Mouse (Mus musculus) adrenal gland, adult (tissue): ENCODE results near the gene Gm21294.
"Not testable (repeated sequence)": the region's sequence is repeated elsewhere in the genome, so short reads cannot be mapped to it uniquely, and the experiment has no call there.

ENCODE experiments used
- DNase-seq, 2 experiments: peaks; one replicate each; pipeline ENCODE4 v3.0.0; 2022 to 2023; ENCODE audit warnings: low spot score in 1 of 2; ENCODE audit not compliant: inconsistent age in 2 of 2

Gene Gm21294

DNA sequence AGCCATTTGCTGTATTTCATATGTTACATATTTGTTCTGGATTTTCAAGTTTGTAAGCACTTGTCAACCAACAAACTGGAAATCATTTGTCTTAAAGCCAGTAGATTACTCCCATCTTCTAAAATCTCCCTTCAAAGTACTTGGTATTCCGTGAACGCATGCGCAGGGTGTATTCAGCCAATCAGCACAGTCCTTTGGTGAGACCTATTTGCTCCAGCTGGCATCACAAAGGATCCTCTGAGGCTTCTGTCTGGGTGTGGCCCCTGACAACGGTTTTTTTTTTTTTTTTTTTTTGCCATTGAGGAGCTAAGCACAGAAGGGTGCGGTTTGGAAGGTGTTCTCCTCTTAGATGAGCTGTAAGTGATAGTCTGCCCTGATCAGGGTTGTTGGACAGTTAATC, at the start of gene Gm21294:
Gene Gm21294, plus strand, starts transcription at position 301 of the 400 bp plus-strand sequence.
- DNase-seq: not testable (repeated sequence)

DNA sequence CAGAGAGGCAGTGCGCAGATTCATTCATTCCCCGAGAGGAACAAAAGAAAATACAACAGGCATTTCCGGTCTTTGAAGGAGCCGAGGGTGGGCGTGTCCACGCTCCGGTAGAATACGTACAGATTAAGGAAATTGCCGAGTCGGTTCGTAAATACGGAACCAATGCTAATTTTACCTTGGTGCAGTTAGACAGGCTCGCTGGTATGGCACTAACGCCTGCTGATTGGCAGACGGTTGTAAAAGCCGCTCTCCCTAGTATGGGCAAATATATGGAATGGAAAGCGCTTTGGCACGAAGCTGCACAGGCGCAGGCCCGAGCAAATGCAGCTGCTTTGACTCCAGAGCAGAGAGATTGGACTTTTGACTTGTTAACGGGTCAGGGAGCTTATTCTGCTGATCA, 73.6 kb downstream of the Gm21294 start:
- peak; percentile 7 to 64 for DNase-seq
